Mouse (Mus musculus) lung, adult 18-20 months (tissue): ENCODE measurements around the gene Tmem223.
A peak's percentile ranks its signal among the peaks of the same experiment; 100 is the strongest.
"Not testable (repeated sequence)": the region's sequence is repeated elsewhere in the genome, so short reads cannot be mapped to it uniquely, and the experiment has no call there.

Source experiments
- DNase-seq, 2 experiments: peaks; one replicate each; pipeline ENCODE4 v3.0.0; 2022; ENCODE audit warnings: mixed read lengths in 2 of 2

Tmem223 gene

GRCm38 (mm10) chr19:8770567-8771270, at the start of gene Tmem223:
Gene Tmem223 (plus strand): TSS chr19:8770996.
- DNase-seq: peak; percentile 79 to 83

- no peak for DNase-seq
These were observed 49.4 kb upstream of the Tmem223 start for GRCm38 (mm10) chr19:8721378-8721777.

- no peak for DNase-seq
These were observed 48.8 kb upstream of the Tmem223 start for GRCm38 (mm10) chr19:8722021-8722420.

GRCm38 (mm10) chr19:8722559-8722906, 48.3 kb upstream of the Tmem223 start:
- DNase-seq: no peak

- DNase-seq: peak; percentile 98
These were observed 47.8 kb upstream of the Tmem223 start, which contains the start of gene Slc3a2 for GRCm38 (mm10) chr19:8722907-8723573. Gene Slc3a2 (minus strand): TSS chr19:8723369.

GRCm38 (mm10) chr19:8723574-8724346, 47.0 kb upstream of the Tmem223 start:
- DNase-seq: no peak

GRCm38 (mm10) chr19:8724392-8724791, 46.4 kb upstream of the Tmem223 start:
- no peak for DNase-seq

GRCm38 (mm10) chr19:8725081-8725613, 45.6 kb upstream of the Tmem223 start:
- no peak for DNase-seq

- DNase-seq: no peak
These were observed 44.0 kb upstream of the Tmem223 start for GRCm38 (mm10) chr19:8726609-8727390.

GRCm38 (mm10) chr19:8727495-8728114, 43.2 kb upstream of the Tmem223 start:
- no peak for DNase-seq

- not testable (repeated sequence) for DNase-seq
These were observed 42.3 kb upstream of the Tmem223 start for GRCm38 (mm10) chr19:8728335-8729099.

GRCm38 (mm10) chr19:8734334-8734733, 36.5 kb upstream of the Tmem223 start:
- no peak for DNase-seq

- peak; percentile 89 to 92 for DNase-seq
These were observed 35.2 kb upstream of the Tmem223 start, which contains the start of gene Wdr74 for GRCm38 (mm10) chr19:8735389-8736159. Gene Wdr74 (plus strand): TSS chr19:8735827.

GRCm38 (mm10) chr19:8736160-8736467, 34.7 kb upstream of the Tmem223 start:
- no peak for DNase-seq

GRCm38 (mm10) chr19:8738911-8739310, 31.9 kb upstream of the Tmem223 start:
- DNase-seq: no peak

GRCm38 (mm10) chr19:8739646-8740045, 31.1 kb upstream of the Tmem223 start:
- DNase-seq: no peak

GRCm38 (mm10) chr19:8740603-8741002, 30.2 kb upstream of the Tmem223 start, which contains the start of gene 1700092M07Rik:
Gene 1700092M07Rik (plus strand): TSS chr19:8740718.
- DNase-seq: no peak

GRCm38 (mm10) chr19:8741243-8741869, 29.4 kb upstream of the Tmem223 start, which contains the start of gene Stx5a:
Gene Stx5a (plus strand): TSS chr19:8741413.
- peak; percentile 97 to 98 for DNase-seq

GRCm38 (mm10) chr19:8742176-8742575, 28.6 kb upstream of the Tmem223 start:
- no peak for DNase-seq

- DNase-seq: no peak
These were observed 25.4 kb upstream of the Tmem223 start for GRCm38 (mm10) chr19:8745382-8745781.
